Mouse (Mus musculus): Measurements from ENCODE around the gene Kcnh7.

- TF ChIP-seq ZNF384 (IDR thresholded peaks at IDR 0.05; ENCODE audit: low read depth, low read length) (no peak), HCFC1 (IDR thresholded peaks at IDR 0.05; ENCODE audit: borderline replicate concordance, insufficient read depth, low read length) (no peak), CHD2 (IDR thresholded peaks at IDR 0.05; ENCODE audit: low read depth, low read length) (no peak), MAFK (IDR thresholded peaks at IDR 0.05; ENCODE audit: insufficient read depth, low read depth, low read length) (no peak), ZC3H11A (IDR thresholded peaks at IDR 0.05; ENCODE audit: borderline replicate concordance, low read depth, low read length) (no peak)
Measured at GRCm38 (mm10) chr2:62928065-62928464, 256.0 kb downstream of the Kcnh7 start.

Measured in ES-E14 (cell line).